Mouse (Mus musculus) heart, postnatal 0 days (tissue): ENCODE measurements around the gene Phlpp2. TPM values are rescaled to one million over a fixed set of nuclear protein-coding genes. Genes with fewer than 3 reads are reported as not detected.
A peak's percentile ranks its signal among the peaks of the same experiment; 100 is the strongest.

ENCODE experiments used
- ATAC-seq: fragments of 200-750 bp; cut with Nextera tagmentation; 2 replicates; pipeline ENCODE4 v1.8.0; 2017; ENCODE audit warnings: low read depth, moderate number of reproducible peaks, moderate library complexity; ENCODE audit not compliant: insufficient read depth
- DNase-seq: peaks from one replicate; pipeline ENCODE4 v3.0.0-alpha.2; 2016; ENCODE audit warnings: low spot score
- H3K27ac ChIP-seq: fragments of 300-500 bp; sonication (generic); 2 replicates; pipeline ENCODE4 v1.5.1; 2014; ENCODE audit warnings: low read depth, mild to moderate bottlenecking
- H3K27me3 ChIP-seq: fragments of 300-500 bp; sonication (generic); 2 replicates; pipeline ENCODE4 v1.6.1; 2014; ENCODE audit warnings: low read length, mixed read lengths; ENCODE audit not compliant: control insufficient read depth, insufficient read depth
- H3K36me3 ChIP-seq: fragments of 300-500 bp; sonication (generic); replicated peaks from 2 replicates; pipeline ENCODE4 v1.6.1; 2014; ENCODE audit warnings: low read length, mixed read lengths; ENCODE audit not compliant: control insufficient read depth, insufficient read depth
- H3K4me1 ChIP-seq: fragments of 300-500 bp; sonication (generic); 2 replicates; pipeline ENCODE4 v1.6.1; 2014; ENCODE audit warnings: antibody characterized with exemption; ENCODE audit not compliant: control insufficient read depth, insufficient read depth
- H3K4me2 ChIP-seq: fragments of 300-500 bp; sonication (generic); 2 replicates; pipeline ENCODE4 v1.6.1; 2014; ENCODE audit warnings: low read depth, mild to moderate bottlenecking, low read length, moderate library complexity
- H3K4me3 ChIP-seq: fragments of 300-500 bp; sonication (generic); 2 replicates; pipeline ENCODE4 v1.5.1; 2014; ENCODE audit warnings: low read depth, low read length
- H3K9ac ChIP-seq: fragments of 300-500 bp; sonication (generic); replicated peaks from 2 replicates; pipeline ENCODE4 v1.6.1; 2014; ENCODE audit warnings: low read depth, low read length, mixed read lengths
- H3K9me3 ChIP-seq: fragments of 300-500 bp; sonication (generic); replicated peaks from 2 replicates; pipeline ENCODE4 v1.6.1; 2016; ENCODE audit warnings: low read length; ENCODE audit not compliant: control insufficient read depth
- CTCF ChIP-seq: IDR thresholded peaks from 2 replicates; pipeline ENCODE4 v1.5.1; 2016; ENCODE audit warnings: antibody characterized with exemption, control low read depth, low read depth
- EP300 ChIP-seq: IDR thresholded peaks from 2 replicates; pipeline ENCODE4 v1.6.1; 2016; ENCODE audit warnings: antibody characterized with exemption, low read depth
- WGBS: fragments of 180-500 bp; shearing (Covaris S2); extraction: QIAGEN DNeasy Blood & Tissue Kit; methylation state at CpG from one replicate; pipeline ENCODE4 v1.1.7; 2014; 5-methylcytosine and 5-hydroxymethylcytosine counted together
- polyA plus RNA-seq: library from polyadenylated mRNA; unstranded; fragments of >200 nt; fragmentation: Nextera tagmentation; extraction: Ambion mirVana; gene quantifications from 2 replicates; pipeline ENCODE4 v1.2.1, GENCODE M21; 2015
- total RNA-seq: library from RNA; depleted of rRNA; stranded (reverse); fragments of >200 nt; gene quantifications from 2 replicates; pipeline ENCODE4 v1.2.3, GENCODE M21; 2014; ENCODE audit warnings: low replicate concordance

Gene Phlpp2
- total and polyA plus RNA-seq, 2 experiments from 2014 or later: 0.67 to 2.3 TPM

DNA sequence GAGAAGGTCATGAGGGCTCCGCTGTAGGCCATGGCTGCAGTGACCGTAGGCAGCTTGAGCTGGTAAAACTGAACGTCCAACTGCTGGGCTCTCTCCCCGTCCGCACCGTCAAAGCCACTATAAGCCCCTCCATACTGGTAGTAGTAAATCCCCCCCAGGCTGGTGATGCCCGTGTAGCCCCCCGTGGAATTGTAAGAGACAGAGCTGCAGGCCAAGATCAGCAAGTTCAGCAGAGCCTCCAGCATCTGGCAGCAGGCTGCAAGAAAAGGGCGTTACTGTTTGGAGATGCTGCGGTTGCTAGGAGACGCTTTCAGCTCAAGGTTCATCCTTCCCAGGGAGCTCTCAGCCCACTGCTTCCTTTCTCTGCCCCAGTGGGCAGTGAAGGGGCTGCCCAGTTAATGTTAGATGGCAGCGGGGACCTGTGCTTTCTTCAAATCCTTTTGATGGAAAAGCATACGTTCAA, 86.2 kb downstream of the Phlpp2 start:
- no peak overlapping the region for H3K27ac ChIP-seq
- no peak overlapping the region for H3K4me3 ChIP-seq
- 63% methylated on average over 13 of the region's 13 CpGs for WGBS
- DNase-seq (peak; percentile 30), ATAC-seq (no peak)
- H3K4me1 ChIP-seq: peaks cover 14% of the 10 kb centered on the region
- H3K9ac ChIP-seq: no peak overlapping the region
- 0 out of 2 replicates have a peak, but pooled peaks cover 8% of the 10 kb centered on the region for H3K27me3 ChIP-seq
- H3K36me3 ChIP-seq: no peaks in the 10 kb centered on the region
- no peak overlapping the region for H3K4me2 ChIP-seq
- no peak for TF ChIP-seq CTCF
- no peak for TF ChIP-seq EP300
- H3K9me3 ChIP-seq: no peaks in the 10 kb centered on the region

DNA sequence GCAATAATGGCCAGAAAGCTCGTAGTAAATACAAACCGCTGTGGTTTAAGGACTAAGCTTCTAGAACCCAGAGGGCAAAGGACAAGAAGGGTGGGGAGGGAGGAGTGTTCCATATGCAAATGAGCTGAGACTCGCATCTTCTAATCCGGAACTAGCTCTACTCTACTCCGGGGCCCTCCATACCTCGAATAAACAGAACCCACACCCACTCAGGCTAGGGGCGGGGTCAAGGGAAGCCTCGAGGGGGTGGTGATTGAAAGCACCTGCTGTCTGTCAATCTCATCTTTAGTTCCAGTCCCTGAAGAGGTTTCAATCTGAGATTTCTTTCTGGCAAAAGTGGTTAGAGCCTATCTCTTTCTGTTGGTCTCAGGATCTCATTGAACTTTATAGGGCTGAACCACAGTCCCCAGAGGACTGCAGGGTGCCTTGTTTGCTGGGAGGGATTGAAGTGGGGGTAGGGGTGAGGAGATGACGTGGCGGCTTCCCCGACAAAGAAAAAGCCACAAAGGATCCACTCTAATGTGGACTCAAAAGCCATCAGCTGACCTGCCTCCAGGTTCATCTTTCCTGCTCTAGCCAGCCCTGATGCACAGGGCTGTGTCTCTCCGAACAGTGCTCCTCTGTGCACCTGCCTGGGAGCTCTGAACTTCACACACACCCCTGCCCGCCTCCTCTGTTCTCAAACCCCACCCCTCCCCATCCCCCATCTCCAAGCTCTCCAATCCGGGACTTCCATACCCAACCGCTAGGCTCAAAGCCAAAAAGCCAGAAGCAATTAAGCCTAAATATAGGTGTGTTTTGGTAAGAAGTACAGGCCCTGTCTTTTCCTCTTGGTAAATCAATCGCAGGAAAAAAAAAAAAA, 89.1 kb downstream of the Phlpp2 start:
- peaks cover 23% of the 10 kb centered on the region for H3K4me1 ChIP-seq
- peaks cover 21% of the 10 kb centered on the region for H3K27me3 ChIP-seq
- H3K27ac ChIP-seq: no peak overlapping the region
- H3K4me2 ChIP-seq: peak overlapping the region; percentile 42
- no peak overlapping the region for H3K9ac ChIP-seq
- DNase-seq: peak; percentile 33
- no peak overlapping the region for H3K4me3 ChIP-seq
- H3K36me3 ChIP-seq: no peaks in the 10 kb centered on the region
- 15% methylated on average over 16 of the region's 16 CpGs for WGBS
- no peak for TF ChIP-seq CTCF
- no peak for TF ChIP-seq EP300
- peak; percentile 34; the same call in 1 of the 2 replicates for ATAC-seq
- H3K9me3 ChIP-seq: no peaks in the 10 kb centered on the region

DNA sequence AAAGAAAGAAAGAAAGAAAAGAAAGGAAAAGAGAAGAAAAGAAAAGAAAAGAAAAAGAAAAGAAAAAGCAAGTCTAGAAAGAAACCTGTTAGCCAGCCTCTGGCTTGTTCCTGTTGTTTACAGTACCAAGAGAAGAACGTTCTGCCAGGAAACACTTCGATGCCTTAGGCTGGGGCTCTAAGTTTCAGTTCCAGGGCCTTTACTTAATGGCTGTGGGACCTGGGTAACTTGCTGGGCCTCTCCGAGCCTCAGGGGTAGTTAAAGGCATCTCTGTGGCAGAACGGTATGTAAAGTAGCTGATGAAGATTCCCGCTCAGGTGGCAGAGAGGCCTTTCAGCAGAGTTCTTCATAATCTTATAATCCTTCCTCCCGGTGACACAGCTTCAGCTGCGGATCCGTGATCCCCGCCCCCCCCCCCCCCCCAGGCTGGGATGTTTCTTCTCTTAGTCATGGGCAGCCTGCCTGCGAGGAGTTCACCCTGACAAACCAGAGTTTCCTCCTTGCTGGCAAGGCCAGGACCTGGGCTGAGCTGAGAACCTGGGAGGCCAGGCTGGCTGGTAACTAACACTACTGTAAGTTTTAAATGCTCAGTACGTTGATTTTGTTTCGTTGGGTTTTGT, 89.8 kb downstream of the Phlpp2 start:
- H3K4me2 ChIP-seq: peak overlapping the region; percentile 31; the same call in 1 of the 2 replicates
- H3K27ac ChIP-seq: peak overlapping the region; percentile 46; the same call in 1 of the 2 replicates
- H3K4me3 ChIP-seq: no peak overlapping the region
- H3K36me3 ChIP-seq: no peaks in the 10 kb centered on the region
- H3K9ac ChIP-seq: 0 out of 2 replicates have a peak overlapping the region, but pooled peaks have one; percentile 42
- no peaks in the 10 kb centered on the region for H3K9me3 ChIP-seq
- H3K4me1 ChIP-seq: peaks cover 23% of the 10 kb centered on the region
- DNase-seq (no peak), ATAC-seq (no peak)
- WGBS: 31% methylated on average over 9 of the region's 12 CpGs
- peaks cover 27% of the 10 kb centered on the region for H3K27me3 ChIP-seq
- TF ChIP-seq EP300 (no peak), CTCF (no peak)

DNA sequence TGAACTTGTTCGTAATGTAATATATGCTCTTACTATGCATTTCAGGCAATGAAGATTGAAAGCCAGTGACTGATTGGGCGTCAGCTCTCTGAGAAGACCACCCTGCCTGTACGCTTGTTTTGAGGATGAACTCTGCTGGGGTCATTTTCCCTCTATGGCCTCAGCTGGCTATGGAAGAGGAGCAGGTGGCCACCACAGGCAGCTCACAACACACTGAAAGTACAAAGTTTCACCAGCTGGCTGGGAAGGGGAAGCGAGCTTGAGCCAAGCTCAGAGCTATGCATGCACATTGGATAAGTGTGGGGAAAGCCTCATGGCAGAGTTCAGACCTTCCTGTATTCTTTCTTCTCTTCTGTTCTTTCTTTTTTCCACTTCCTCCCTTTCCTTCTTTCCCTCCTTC, 90.8 kb downstream of the Phlpp2 start:
- TF ChIP-seq EP300: no peak
- no peak for TF ChIP-seq CTCF
- Histone ChIP-seq H3K27ac (no peak overlapping the region), H3K9ac (no peak overlapping the region), H3K9me3 (no peaks in the 10 kb centered on the region), H3K4me1 (peaks cover 23% of the 10 kb centered on the region), H3K27me3 (peaks cover 27% of the 10 kb centered on the region), H3K36me3 (no peaks in the 10 kb centered on the region), H3K4me3 (no peak overlapping the region), H3K4me2 (no peak overlapping the region)
- WGBS: 86% methylated on average over 4 of the region's 4 CpGs
- DNase-seq: no peak
- ATAC-seq: no peak

DNA sequence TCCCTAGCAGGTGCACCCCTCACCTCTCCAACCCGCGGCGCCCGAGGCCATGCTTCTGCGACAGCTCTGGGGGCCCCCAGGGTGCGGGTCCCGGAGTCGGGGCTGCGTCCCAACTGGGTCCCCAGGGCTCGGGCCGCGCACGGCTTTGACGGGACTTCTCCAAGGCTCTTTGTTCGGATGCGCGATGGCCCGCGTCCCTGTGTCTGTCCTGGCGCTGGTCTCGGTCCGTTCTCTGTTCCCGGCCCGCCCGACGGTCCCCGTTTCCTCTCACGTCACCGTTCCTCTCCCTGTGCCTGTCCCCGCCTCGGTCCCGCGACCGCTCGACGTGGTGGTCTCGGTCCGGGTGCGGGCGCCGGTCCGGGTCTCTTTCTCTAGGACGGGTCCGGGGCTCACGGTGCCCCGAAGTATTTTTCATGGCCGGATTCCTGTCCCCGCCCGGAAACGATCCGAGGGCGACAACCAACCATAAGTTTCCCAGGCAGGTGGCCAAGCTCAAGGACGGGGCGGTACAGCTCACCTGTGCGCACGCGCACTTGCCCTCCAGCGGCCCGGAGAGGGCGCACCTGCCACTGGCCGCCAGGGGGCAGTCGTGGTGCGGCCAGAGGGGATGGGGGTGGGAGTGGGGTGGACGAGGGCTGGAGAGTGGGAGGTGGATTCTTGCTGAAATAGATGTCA, 93.5 kb downstream of the Phlpp2 start, which contains the start of gene Marveld3:
Gene Marveld3, minus strand, starts transcription at position 511 of the 675 bp plus-strand sequence.
- Histone ChIP-seq H3K4me2 (peak within 1 kb of the TSS; percentile 83), H3K9me3 (no peaks in the 10 kb centered on the region), H3K9ac (no peak within 1 kb of the TSS), H3K4me1 (peaks cover 23% of the 10 kb centered on the region), H3K36me3 (no peaks in the 10 kb centered on the region), H3K4me3 (peak within 1 kb of the TSS; percentile 48), H3K27me3 (peaks cover 27% of the 10 kb centered on the region), H3K27ac (no peak within 1 kb of the TSS)
- TF ChIP-seq CTCF (peak; percentile 72), EP300 (no peak)
- peak; percentile 65 for ATAC-seq
- WGBS: 5% methylated on average over 63 of the region's 64 CpGs
- no peak for DNase-seq
